ENCODE assay signal across 21 mouse cellular contexts in genomic region chr1:180151191-180151590, GRCm38 (mm10). TPM values are rescaled to one million over a fixed set of nuclear protein-coding genes. Genes with fewer than 3 reads are reported as not detected.
DNase-seq lines count a peak whose midpoint lies in the region; ATAC-seq and TF ChIP-seq lines count a peak whose summit lies in the region.
"Had no signal": no experiment of that assay in that cellular context is flagged by ENCODE, and none has a peak within 500 bp of the region (broad histone marks: within the 10 kb centered on the region; RNA-seq: fewer than 3 reads in every experiment).

No protein-coding gene starts in this region.

- no peak overlapping the region for H3K4me2 ChIP-seq in heart, postnatal 0 days (ENCODE audit: low read depth, low read length)
- H3K4me2 ChIP-seq in liver, embryonic 13.5 days = no peak overlapping the region
- H3K4me2 ChIP-seq in liver, embryonic 11.5 days = no peak overlapping the region
- H3K4me2 ChIP-seq: embryonic facial prominence, embryonic 12.5 days; hindbrain, embryonic 15.5 days; kidney, embryonic 15.5 days; midbrain, embryonic 13.5 days had no signal

- peaks cover 49% of the 10 kb centered on the region for H3K36me3 ChIP-seq in heart, postnatal 0 days (replicated peaks; ENCODE audit: control insufficient read depth, insufficient read depth, low read length)
- H3K36me3 ChIP-seq in heart, adult 2 months (ENCODE audit: control insufficient read depth, insufficient read depth, low read length) = peaks cover 9% of the 10 kb centered on the region
- peaks cover 31% of the 10 kb centered on the region for H3K36me3 ChIP-seq in liver, embryonic 13.5 days
- H3K36me3 ChIP-seq in liver, embryonic 11.5 days (ENCODE audit: control insufficient read depth, insufficient read depth, low read length) = peaks cover 11% of the 10 kb centered on the region; the same call in 1 of the 2 replicates

- intact Hi-C loops in heart, adult 2 months (cut with DNase I) = no loop called here

- no peak overlapping the region for H3K4me3 ChIP-seq in heart, postnatal 0 days (ENCODE audit: low read depth, low read length)
- H3K4me3 ChIP-seq in heart, adult 2 months = no peak overlapping the region
- no peak overlapping the region for H3K4me3 ChIP-seq in liver, embryonic 13.5 days (replicated peaks)
- no peak overlapping the region for H3K4me3 ChIP-seq in liver, embryonic 11.5 days (ENCODE audit: low read depth, low read length)
- no peak overlapping the region for H3K4me3 ChIP-seq in embryonic fibroblast, embryonic 13.5 days (ENCODE audit: insufficient read depth, low read length)
- H3K4me3 ChIP-seq: embryonic facial prominence, embryonic 12.5 days; hindbrain, embryonic 15.5 days; kidney, embryonic 15.5 days; midbrain, embryonic 13.5 days had no signal

- 76% methylated on average over 8 of the region's 8 CpGs for WGBS in heart, postnatal 0 days
- WGBS in heart, adult 2 months = 80% methylated on average over 8 of the region's 8 CpGs
- WGBS in liver, embryonic 13.5 days (ENCODE audit: insufficient replicate concordance) = 89% methylated on average over 8 of the region's 8 CpGs
- WGBS in liver, embryonic 11.5 days = 88% methylated on average over 8 of the region's 8 CpGs

- peak; percentile 24 for TF ChIP-seq CTCF in heart, postnatal 0 days (IDR thresholded peaks at IDR 0.05; ENCODE audit: low read depth)
- no peak for TF ChIP-seq CTCF in heart, adult 2 months (IDR thresholded peaks at IDR 0.05)
- TF ChIP-seq CTCF in embryonic fibroblast, embryonic 13.5 days (IDR thresholded peaks at IDR 0.05; ENCODE audit: borderline replicate concordance, insufficient read depth, low read length) = peak; percentile 60; the same call in 1 of the 2 replicates

- no peak for TF ChIP-seq EP300 in heart, postnatal 0 days (IDR thresholded peaks at IDR 0.05; ENCODE audit: low read depth)
- TF ChIP-seq EP300 in heart, adult 2 months (IDR thresholded peaks at IDR 0.05; ENCODE audit: insufficient read depth, low read depth, low read length) = no peak

- TF ChIP-seq POLR2A in heart, adult 2 months (IDR thresholded peaks at IDR 0.05; ENCODE audit: insufficient read depth, low read depth, low read length) = no peak
- no peak for TF ChIP-seq POLR2A in embryonic fibroblast, embryonic 13.5 days (IDR thresholded peaks at IDR 0.05; ENCODE audit: low read depth, low read length)

- no peaks in the 10 kb centered on the region for H3K79me2 ChIP-seq in heart, adult 2 months (replicated peaks; ENCODE audit: control insufficient read depth, insufficient read depth, low read length)

- no peak overlapping the region for H3K27ac ChIP-seq in heart, postnatal 0 days (ENCODE audit: low read depth)
- H3K27ac ChIP-seq in heart, adult 2 months = no peak overlapping the region
- H3K27ac ChIP-seq in liver, embryonic 13.5 days = peak overlapping the region; percentile 32; the same call in 1 of the 2 replicates
- no peak overlapping the region for H3K27ac ChIP-seq in liver, embryonic 11.5 days (ENCODE audit: low read depth, low read length)
- no peak overlapping the region for H3K27ac ChIP-seq in embryonic fibroblast, embryonic 13.5 days (ENCODE audit: insufficient read depth, low read length)
- H3K27ac ChIP-seq: embryonic facial prominence, embryonic 12.5 days; hindbrain, embryonic 15.5 days; kidney, embryonic 15.5 days; liver, embryonic 14.5 days; midbrain, embryonic 13.5 days had no signal

- H3K9me3 ChIP-seq in heart, postnatal 0 days (replicated peaks; ENCODE audit: control insufficient read depth, low read length) = no peaks in the 10 kb centered on the region
- no peaks in the 10 kb centered on the region for H3K9me3 ChIP-seq in liver, embryonic 13.5 days (replicated peaks)
- H3K9me3 ChIP-seq in liver, embryonic 11.5 days (ENCODE audit: control insufficient read depth, low read length) = no peaks in the 10 kb centered on the region
- H3K9me3 ChIP-seq: embryonic facial prominence, embryonic 12.5 days; hindbrain, embryonic 15.5 days; kidney, embryonic 15.5 days; midbrain, embryonic 13.5 days had no signal

- no peak for ATAC-seq in heart, postnatal 0 days (ENCODE audit: insufficient read depth, low read depth)
- no peak for ATAC-seq in liver, embryonic 13.5 days (ENCODE audit: low read depth)
- ATAC-seq in liver, embryonic 11.5 days (replicated peaks; ENCODE audit: low FRiP score) = no peak
- ATAC-seq: midbrain, embryonic 13.5 days had no signal

- DNase-seq in heart, postnatal 0 days (ENCODE audit: low spot score) = no peak
- DNase-seq in heart, adult 2 months = no peak
- DNase-seq in liver, embryonic 13.5 days = no peak
- DNase-seq in liver, embryonic 11.5 days (ENCODE audit: low spot score) = no peak
- DNase-seq in ES-CJ7 (ENCODE audit: low read depth, low spot score) = peak; percentile 30
- no peak for DNase-seq in right cerebral cortex, postnatal 25 days
- DNase-seq: adrenal gland, adult 2 months; cerebellum, adult 9-11 months; heart, adult 18-20 months; heart, postnatal 10 days; layer of hippocampus, adult 9-11 months; lung, postnatal 4 days; right cerebral cortex, adult 18-20 months; spleen, adult 18-20 months; thymus, postnatal 14 days had no signal

- no peaks in the 10 kb centered on the region for H3K27me3 ChIP-seq in heart, postnatal 0 days (ENCODE audit: control insufficient read depth, insufficient read depth, low read length)
- H3K27me3 ChIP-seq in heart, adult 2 months (ENCODE audit: control insufficient read depth, insufficient read depth, low read length) = no peaks in the 10 kb centered on the region
- no peaks in the 10 kb centered on the region for H3K27me3 ChIP-seq in liver, embryonic 13.5 days
- no peaks in the 10 kb centered on the region for H3K27me3 ChIP-seq in liver, embryonic 11.5 days (replicated peaks; ENCODE audit: control insufficient read depth, insufficient read depth, low read length)
- H3K27me3 ChIP-seq: embryonic facial prominence, embryonic 12.5 days; hindbrain, embryonic 15.5 days; kidney, embryonic 15.5 days; midbrain, embryonic 13.5 days had no signal

- H3K9ac ChIP-seq in heart, postnatal 0 days (replicated peaks; ENCODE audit: low read depth, low read length) = no peak overlapping the region
- no peak overlapping the region for H3K9ac ChIP-seq in heart, adult 2 months (ENCODE audit: low read depth, low read length)
- no peak overlapping the region for H3K9ac ChIP-seq in liver, embryonic 13.5 days
- no peak overlapping the region for H3K9ac ChIP-seq in liver, embryonic 11.5 days (ENCODE audit: low read depth, low read length)
- H3K9ac ChIP-seq: embryonic facial prominence, embryonic 12.5 days; hindbrain, embryonic 15.5 days; kidney, embryonic 15.5 days; liver, embryonic 14.5 days; midbrain, embryonic 13.5 days had no signal

- H3K4me1 ChIP-seq in heart, postnatal 0 days (ENCODE audit: control insufficient read depth, insufficient read depth) = no peaks in the 10 kb centered on the region
- H3K4me1 ChIP-seq in heart, adult 2 months (ENCODE audit: control insufficient read depth, insufficient read depth, low read length) = peaks cover 2% of the 10 kb centered on the region
- peaks cover 25% of the 10 kb centered on the region for H3K4me1 ChIP-seq in liver, embryonic 13.5 days (replicated peaks)
- H3K4me1 ChIP-seq in liver, embryonic 11.5 days (replicated peaks; ENCODE audit: control insufficient read depth, insufficient read depth, low read length) = peaks cover 13% of the 10 kb centered on the region
- no peaks in the 10 kb centered on the region for H3K4me1 ChIP-seq in embryonic fibroblast, embryonic 13.5 days (ENCODE audit: control insufficient read depth, insufficient read depth, low read length)
- H3K4me1 ChIP-seq: embryonic facial prominence, embryonic 12.5 days; hindbrain, embryonic 15.5 days; midbrain, embryonic 13.5 days had no signal

RNA-seq across cellular contexts. Expression of gene Coq8a, which starts 48.2 kb away (rescaled TPM):
- 148 and 166 TPM in 2 replicates for total RNA-seq in heart, postnatal 0 days (2014; rRNA removed; ENCODE audit: low replicate concordance)
- polyA plus RNA-seq in heart, postnatal 0 days (2015; fragmentation: Nextera tagmentation; extraction: Ambion mirVana) = 226 and 231 TPM in 2 replicates
- 100 to 1,000 TPM; 783 to 919 TPM for total RNA-seq in heart, adult 2 months (2021)
- polyA plus RNA-seq in heart, adult 2 months (2012; rRNA removed) = 468 and 899 TPM in 2 replicates
- polyA plus RNA-seq in liver, embryonic 13.5 days (2015; fragmentation: Nextera tagmentation; extraction: Ambion mirVana) = 6.7 and 8.6 TPM in 2 replicates
- polyA plus RNA-seq in liver, embryonic 11.5 days (2014; fragmentation: Nextera tagmentation; extraction: Ambion mirVana) = 6.7 and 9.3 TPM in 2 replicates
- 1.5 and 3.3 TPM in 2 replicates for polyA plus RNA-seq in embryonic fibroblast, embryonic 13.5 days (2011; ENCODE audit: insufficient read length, low read depth, missing spikeins)

Comparison
In these comparisons a context has a peak if more than half of its experiments do, and no peak if none do; other contexts are left out.
1. RNA of gene Coq8a, which starts 48.2 kb away (polyA plus RNA-seq): 468 to 899 TPM in heart, adult 2 months and 226 to 231 TPM in heart, postnatal 0 days; 6.7 to 9.3 TPM in liver, embryonic 11.5 days, 6.7 to 8.6 TPM in liver, embryonic 13.5 days and 1.5 to 3.3 TPM in embryonic fibroblast, embryonic 13.5 days; every median in the first group is over 10 times any median in the second.